9 mouse cellular contexts compared by ENCODE assay signal in the genomic region with DNA sequence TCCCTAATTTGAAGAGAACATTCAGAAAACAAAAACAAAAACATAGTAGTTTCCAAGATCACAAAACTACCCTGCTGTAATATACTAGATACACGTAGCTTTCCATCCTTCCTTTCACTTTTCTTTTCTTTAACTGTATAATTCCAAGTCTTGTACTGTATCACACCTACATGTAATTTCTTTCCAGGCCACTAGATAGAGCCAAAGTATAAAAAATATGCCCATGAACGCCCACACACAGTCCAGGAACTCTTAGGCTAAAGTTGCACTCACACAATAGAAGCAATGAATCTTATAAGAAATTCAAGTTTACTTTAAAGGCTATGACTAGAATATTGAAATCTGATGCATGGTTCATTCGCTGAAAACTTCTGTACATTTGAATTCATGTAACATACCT.
A peak's percentile ranks its signal among the peaks of the same experiment; 100 is the strongest.
DNase-seq lines count a peak whose midpoint lies in the region; ATAC-seq and TF ChIP-seq lines count a peak whose summit lies in the region.
"Had no signal": no experiment of that assay in that cellular context is flagged by ENCODE, and none has a peak within 500 bp of the region (broad histone marks: within the 10 kb centered on the region; RNA-seq: fewer than 3 reads in every experiment).

No protein-coding gene starts in this region.

- no peaks in the 10 kb centered on the region for H3K4me1 ChIP-seq in hindbrain, embryonic 11.5 days (replicated peaks; ENCODE audit: control insufficient read depth, insufficient read depth, low read length)
- H3K4me1 ChIP-seq in hindbrain, embryonic 10.5 days (replicated peaks) = no peaks in the 10 kb centered on the region
- H3K4me1 ChIP-seq in MEL (ENCODE audit: control insufficient read depth in 1 of 2, insufficient read depth in 2 of 2, low read length in 2 of 2) = no peaks in the 10 kb centered on the region
- H3K4me1 ChIP-seq in cortical plate, adult 2 months (ENCODE audit: control insufficient read depth, insufficient read depth, low read length) = no peaks in the 10 kb centered on the region
- no peaks in the 10 kb centered on the region for H3K4me1 ChIP-seq in intestine, embryonic 14.5 days (replicated peaks; ENCODE audit: control insufficient read depth, insufficient read depth, low read length)
- H3K4me1 ChIP-seq: embryonic facial prominence, embryonic 15.5 days had no signal

- peak in 2 of 3 experiments; percentile 9 to 83; a peak in 3 of 6 replicates for TF ChIP-seq CTCF in MEL (IDR thresholded peaks at IDR 0.05 in 2 of 3, conservative IDR thresholded peaks at IDR 0.05 in 1 of 3; ENCODE audit: control insufficient read depth in 1 of 3, insufficient read depth in 1 of 3, low read depth in 2 of 3, low read length in 3 of 3, poor library complexity in 1 of 3, severe bottlenecking in 1 of 3)
- peak; percentile 28; the same call in 1 of the 2 replicates for TF ChIP-seq CTCF in cortical plate, adult 2 months (IDR thresholded peaks at IDR 0.05; ENCODE audit: extremely low read depth, insufficient read depth, low read length)

- no peak for TF ChIP-seq EP300 in MEL (IDR thresholded peaks at IDR 0.05; ENCODE audit: low read depth in 1 of 2, low read length in 2 of 2)

- no peaks in the 10 kb centered on the region for H3K36me3 ChIP-seq in hindbrain, embryonic 11.5 days (ENCODE audit: control insufficient read depth, insufficient read depth, low read length)
- no peaks in the 10 kb centered on the region for H3K36me3 ChIP-seq in hindbrain, embryonic 10.5 days
- no peaks in the 10 kb centered on the region for H3K36me3 ChIP-seq in MEL (ENCODE audit: control insufficient read depth in 1 of 2, insufficient read depth in 2 of 2, low read length in 2 of 2)
- H3K36me3 ChIP-seq in intestine, embryonic 14.5 days (ENCODE audit: control insufficient read depth, insufficient read depth, low read length) = no peaks in the 10 kb centered on the region
- H3K36me3 ChIP-seq: embryonic facial prominence, embryonic 15.5 days had no signal

- no peak overlapping the region for H3K4me2 ChIP-seq in hindbrain, embryonic 11.5 days (replicated peaks; ENCODE audit: low read depth, low read length)
- H3K4me2 ChIP-seq in intestine, embryonic 14.5 days (ENCODE audit: low read length) = no peak overlapping the region
- H3K4me2 ChIP-seq: embryonic facial prominence, embryonic 15.5 days had no signal

- no peaks in the 10 kb centered on the region for H3K79me2 ChIP-seq in MEL (ENCODE audit: control insufficient read depth, insufficient read depth, low read length, poor library complexity)

- peak; percentile 87 for ATAC-seq in hindbrain, embryonic 11.5 days (ENCODE audit: low FRiP score)
- ATAC-seq in intestine, embryonic 14.5 days (replicated peaks; ENCODE audit: low FRiP score, low TSS enrichment, low read depth) = peak; percentile 66; the same call in 1 of the 2 replicates
- ATAC-seq in megakaryocyte-erythroid progenitor cell, adult 5-6 weeks (replicated peaks; ENCODE audit: low FRiP score, low TSS enrichment, poor library complexity, severe bottlenecking) = peak; percentile 95

- no peak overlapping the region for H3K4me3 ChIP-seq in hindbrain, embryonic 11.5 days (ENCODE audit: low read depth, low read length)
- no peak overlapping the region for H3K4me3 ChIP-seq in hindbrain, embryonic 10.5 days
- peak overlapping the region in 1 of 2 experiments; percentile 47; a peak in 1 of 4 replicates for H3K4me3 ChIP-seq in MEL (ENCODE audit: control insufficient read depth in 1 of 2, insufficient read depth in 1 of 2, low read depth in 2 of 2, low read length in 2 of 2)
- no peak overlapping the region for H3K4me3 ChIP-seq in cortical plate, adult 2 months (ENCODE audit: insufficient read depth, low read length)
- H3K4me3 ChIP-seq in intestine, embryonic 14.5 days (ENCODE audit: low read depth, low read length) = no peak overlapping the region
- H3K4me3 ChIP-seq: embryonic facial prominence, embryonic 15.5 days had no signal

- H3K27me3 ChIP-seq in hindbrain, embryonic 11.5 days (ENCODE audit: control insufficient read depth, insufficient read depth, low read length) = no peaks in the 10 kb centered on the region
- H3K27me3 ChIP-seq in hindbrain, embryonic 10.5 days (ENCODE audit: insufficient read depth, poor library complexity, severe bottlenecking) = no peaks in the 10 kb centered on the region
- H3K27me3 ChIP-seq in MEL (ENCODE audit: control insufficient read depth in 1 of 2, insufficient read depth in 2 of 2, low read length in 2 of 2) = no peaks in the 10 kb centered on the region
- no peaks in the 10 kb centered on the region for H3K27me3 ChIP-seq in intestine, embryonic 14.5 days (replicated peaks; ENCODE audit: control insufficient read depth, insufficient read depth, low read length)
- H3K27me3 ChIP-seq: embryonic facial prominence, embryonic 15.5 days had no signal

- no peak for TF ChIP-seq POLR2A in MEL (IDR thresholded peaks at IDR 0.05; ENCODE audit: control insufficient read depth in 1 of 2, insufficient read depth in 1 of 2, low read depth in 1 of 2, low read length in 2 of 2, poor library complexity in 1 of 2)
- TF ChIP-seq POLR2A in cortical plate, adult 2 months (IDR thresholded peaks at IDR 0.05; ENCODE audit: extremely low read depth, insufficient read depth, low read length) = no peak

- H3K27ac ChIP-seq in hindbrain, embryonic 11.5 days (ENCODE audit: low read depth, low read length) = no peak overlapping the region
- no peak overlapping the region for H3K27ac ChIP-seq in hindbrain, embryonic 10.5 days
- H3K27ac ChIP-seq in MEL (ENCODE audit: control insufficient read depth, low read depth, low read length) = no peak overlapping the region
- no peak overlapping the region for H3K27ac ChIP-seq in cortical plate, adult 2 months (ENCODE audit: insufficient read depth, low read length)
- no peak overlapping the region for H3K27ac ChIP-seq in intestine, embryonic 14.5 days (ENCODE audit: low read depth)
- H3K27ac ChIP-seq: embryonic facial prominence, embryonic 15.5 days had no signal

- peak; percentile 95 for TF ChIP-seq RAD21 in MEL (IDR thresholded peaks at IDR 0.05; ENCODE audit: low read depth, low read length)

- 29% methylated on average over 3 of the region's 3 CpGs for WGBS in hindbrain, embryonic 11.5 days
- 28% methylated on average over 3 of the region's 3 CpGs for WGBS in hindbrain, embryonic 10.5 days
- 18% methylated on average over 3 of the region's 3 CpGs for WGBS in intestine, embryonic 14.5 days

- no peak overlapping the region for H3K9ac ChIP-seq in hindbrain, embryonic 11.5 days (ENCODE audit: low read depth, low read length)
- no peak overlapping the region for H3K9ac ChIP-seq in MEL (ENCODE audit: control insufficient read depth, low read depth, low read length, poor library complexity, severe bottlenecking)
- H3K9ac ChIP-seq in intestine, embryonic 14.5 days (ENCODE audit: low read length) = no peak overlapping the region
- H3K9ac ChIP-seq: embryonic facial prominence, embryonic 15.5 days had no signal

- peak; percentile 53 for DNase-seq in hindbrain, embryonic 11.5 days (ENCODE audit: low spot score)
- no peak for DNase-seq in hindbrain, embryonic 10.5 days (ENCODE audit: low spot score)
- DNase-seq in MEL (ENCODE audit: low read depth, low spot score) = peak; percentile 66
- DNase-seq in intestine, embryonic 14.5 days (ENCODE audit: low spot score) = no peak
- DNase-seq in ovary, postnatal 36 days (ENCODE audit: low spot score) = no peak
- no peak for DNase-seq in natural killer cell, adult 2 months (ENCODE audit: low spot score in 2 of 2)

- H3K9me3 ChIP-seq in hindbrain, embryonic 11.5 days (ENCODE audit: control insufficient read depth, low read length) = no peaks in the 10 kb centered on the region
- no peaks in the 10 kb centered on the region for H3K9me3 ChIP-seq in hindbrain, embryonic 10.5 days
- no peaks in the 10 kb centered on the region for H3K9me3 ChIP-seq in MEL (replicated peaks; ENCODE audit: insufficient read depth, low read length)
- H3K9me3 ChIP-seq in intestine, embryonic 14.5 days (ENCODE audit: control insufficient read depth, low read length) = no peaks in the 10 kb centered on the region
- H3K9me3 ChIP-seq: embryonic facial prominence, embryonic 15.5 days had no signal

TF ChIP-seq in MEL, 35 proteins besides CTCF, POLR2A, EP300 and RAD21:
- TF ChIP-seq ZC3H11A (IDR thresholded peaks at IDR 0.05; ENCODE audit: low read depth, low read length) = peak; percentile 73
- TF ChIP-seq E2F4 (IDR thresholded peaks at IDR 0.05; ENCODE audit: borderline replicate concordance, low read depth, low read length) = no peak
- TF ChIP-seq GATA1 (IDR thresholded peaks at IDR 0.05; ENCODE audit: low read depth, low read length) = no peak
- no peak for TF ChIP-seq TAL1 (IDR thresholded peaks at IDR 0.05; ENCODE audit: low read length)
- TF ChIP-seq NELFE (IDR thresholded peaks at IDR 0.05; ENCODE audit: low read depth, low read length) = no peak
- no peak for TF ChIP-seq MAZ (IDR thresholded peaks at IDR 0.05; ENCODE audit: low read depth, low read length)
- TF ChIP-seq TCF12 (IDR thresholded peaks at IDR 0.05; ENCODE audit: low read depth, low read length) = no peak
- peak; percentile 81 for TF ChIP-seq SMC3 (IDR thresholded peaks at IDR 0.05; ENCODE audit: low read depth, low read length)
- TF ChIP-seq HCFC1 (IDR thresholded peaks at IDR 0.05; ENCODE audit: low read depth, low read length) = no peak
- no peak for TF ChIP-seq GABPA (IDR thresholded peaks at IDR 0.05; ENCODE audit: low read depth, low read length)
- TF ChIP-seq RCOR1 (IDR thresholded peaks at IDR 0.05; ENCODE audit: low read depth, low read length) = no peak
- TF ChIP-seq TBP (IDR thresholded peaks at IDR 0.05; ENCODE audit: low read depth, low read length) = no peak
- no peak for TF ChIP-seq KAT2A (conservative IDR thresholded peaks at IDR 0.05; ENCODE audit: low read depth, low read length)

Comparison
In these comparisons a context has a peak if more than half of its experiments do, and no peak if none do; other contexts are left out.
1. DNase-seq: peak in hindbrain, embryonic 11.5 days (single experiment) and MEL (single experiment); none in hindbrain, embryonic 10.5 days (single experiment), intestine, embryonic 14.5 days (single experiment), ovary, postnatal 36 days (single experiment) and natural killer cell, adult 2 months (0 of 2).
2. Peak in every context shown above with its lines, with median percentiles within 50 percentile points of each other: ATAC-seq.